Mouse (Mus musculus): ENCODE measurements at regions not wholly inside any gene's neighbourhood (a gene's known extent, or its start where the extent isn't known, plus 50 kb on each side); places are given as distances from the start of the nearest gene placed in this dataset.

DNA sequence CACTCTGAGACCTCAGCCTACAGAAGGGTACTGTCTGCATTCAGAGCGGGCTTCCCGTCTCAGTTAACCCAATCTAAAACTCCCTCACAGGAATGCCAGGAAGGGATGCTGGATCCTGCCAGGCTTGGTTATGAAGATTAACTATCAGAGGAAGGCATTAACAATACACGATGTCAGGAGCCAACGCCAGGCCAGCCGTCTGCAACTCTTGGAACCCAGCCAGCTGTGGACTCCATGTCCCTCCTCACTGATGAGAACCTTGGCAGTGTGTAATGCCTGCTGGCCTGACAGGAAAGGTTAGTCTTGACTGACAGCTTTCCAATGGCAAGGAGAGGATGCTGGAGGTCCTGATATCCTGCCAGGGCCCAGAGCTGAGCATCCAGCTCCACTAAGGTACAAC, 206.0 kb downstream of the Ajap1 start:
- DNase-seq (ENCODE audit: low spot score) (peak; percentile 72), ATAC-seq (no peak)
- H3K4me3 ChIP-seq (ENCODE audit: low read length): no peak overlapping the region
- no peaks in the 10 kb centered on the region for H3K36me3 ChIP-seq (ENCODE audit: insufficient read depth, low read length)
- H3K9ac ChIP-seq (replicated peaks; ENCODE audit: low read length): no peak overlapping the region
- no peak overlapping the region for H3K4me2 ChIP-seq (ENCODE audit: low read depth, low read length)
- no peaks in the 10 kb centered on the region for H3K9me3 ChIP-seq (ENCODE audit: low read length)
- no peak for TF ChIP-seq CTCF (IDR thresholded peaks at IDR 0.05; ENCODE audit: low read depth)
- H3K4me1 ChIP-seq (ENCODE audit: insufficient read depth, low read length): no peaks in the 10 kb centered on the region
- no peaks in the 10 kb centered on the region for H3K27me3 ChIP-seq (ENCODE audit: insufficient read depth, low read length)
- H3K27ac ChIP-seq: no peak overlapping the region
- 31% methylated on average over 5 of the region's 5 CpGs for WGBS

- WGBS: 38% methylated on average over 5 of the region's 5 CpGs
- H3K4me3 ChIP-seq (ENCODE audit: low read length): no peak overlapping the region
- H3K4me1 ChIP-seq (ENCODE audit: insufficient read depth, low read length): peaks cover 6% of the 10 kb centered on the region; the same call in 1 of the 2 replicates
- H3K9me3 ChIP-seq (ENCODE audit: low read length): no peaks in the 10 kb centered on the region
- no peak overlapping the region for H3K27ac ChIP-seq
- ATAC-seq: no peak
- no peaks in the 10 kb centered on the region for H3K36me3 ChIP-seq (ENCODE audit: insufficient read depth, low read length)
- H3K4me2 ChIP-seq (ENCODE audit: low read depth, low read length): no peak overlapping the region
- no peaks in the 10 kb centered on the region for H3K27me3 ChIP-seq (ENCODE audit: insufficient read depth, low read length)
- TF ChIP-seq CTCF (IDR thresholded peaks at IDR 0.05; ENCODE audit: low read depth): no peak
- no peak for DNase-seq (ENCODE audit: low spot score)
- no peak overlapping the region for H3K9ac ChIP-seq (replicated peaks; ENCODE audit: low read length)
Observed at GRCm38 (mm10) chr4:153271376-153271775, 211.2 kb downstream of the Ajap1 start.

GRCm38 (mm10) chr4:153263216-153263805, 219.3 kb downstream of the Ajap1 start:
- ATAC-seq (no peak), DNase-seq (ENCODE audit: low spot score) (no peak)
- WGBS: 49% methylated on average over 15 of the region's 15 CpGs
- no peaks in the 10 kb centered on the region for H3K36me3 ChIP-seq (ENCODE audit: insufficient read depth, low read length)
- no peak overlapping the region for H3K9ac ChIP-seq (replicated peaks; ENCODE audit: low read length)
- H3K9me3 ChIP-seq (ENCODE audit: low read length): no peaks in the 10 kb centered on the region
- H3K27me3 ChIP-seq (ENCODE audit: insufficient read depth, low read length): no peaks in the 10 kb centered on the region
- H3K4me2 ChIP-seq (ENCODE audit: low read depth, low read length): no peak overlapping the region
- H3K27ac ChIP-seq: no peak overlapping the region
- no peak overlapping the region for H3K4me3 ChIP-seq (ENCODE audit: low read length)
- TF ChIP-seq CTCF (IDR thresholded peaks at IDR 0.05; ENCODE audit: low read depth): no peak
- H3K4me1 ChIP-seq (ENCODE audit: insufficient read depth, low read length): peaks cover 6% of the 10 kb centered on the region; the same call in 1 of the 2 replicates

GRCm38 (mm10) chr4:153260941-153261557, 221.6 kb downstream of the Ajap1 start:
- ATAC-seq: no peak
- Histone ChIP-seq H3K4me1 (ENCODE audit: insufficient read depth, low read length) (peaks cover 6% of the 10 kb centered on the region; the same call in 1 of the 2 replicates), H3K9me3 (ENCODE audit: low read length) (no peaks in the 10 kb centered on the region), H3K27me3 (ENCODE audit: insufficient read depth, low read length) (no peaks in the 10 kb centered on the region), H3K4me2 (ENCODE audit: low read depth, low read length) (no peak overlapping the region), H3K9ac (replicated peaks; ENCODE audit: low read length) (no peak overlapping the region), H3K27ac (no peak overlapping the region), H3K36me3 (ENCODE audit: insufficient read depth, low read length) (no peaks in the 10 kb centered on the region), H3K4me3 (ENCODE audit: low read length) (no peak overlapping the region)
- TF ChIP-seq CTCF (IDR thresholded peaks at IDR 0.05; ENCODE audit: low read depth): no peak
- DNase-seq (ENCODE audit: low spot score): peak; percentile 38
- 53% methylated on average over 14 of the region's 14 CpGs for WGBS

- no peaks in the 10 kb centered on the region for H3K9me3 ChIP-seq (ENCODE audit: low read length)
- H3K36me3 ChIP-seq (ENCODE audit: insufficient read depth, low read length): no peaks in the 10 kb centered on the region
- no peak for ATAC-seq
- 56% methylated on average over 3 of the region's 3 CpGs for WGBS
- peaks cover 4% of the 10 kb centered on the region; the same call in 1 of the 2 replicates for H3K4me1 ChIP-seq (ENCODE audit: insufficient read depth, low read length)
- no peak for TF ChIP-seq CTCF (IDR thresholded peaks at IDR 0.05; ENCODE audit: low read depth)
- no peak overlapping the region for H3K4me3 ChIP-seq (ENCODE audit: low read length)
- DNase-seq (ENCODE audit: low spot score): no peak
- no peak overlapping the region for H3K9ac ChIP-seq (replicated peaks; ENCODE audit: low read length)
- no peaks in the 10 kb centered on the region for H3K27me3 ChIP-seq (ENCODE audit: insufficient read depth, low read length)
- no peak overlapping the region for H3K27ac ChIP-seq
- no peak overlapping the region for H3K4me2 ChIP-seq (ENCODE audit: low read depth, low read length)
Observed at GRCm38 (mm10) chr4:153251943-153252342, 230.7 kb downstream of the Ajap1 start.

DNA sequence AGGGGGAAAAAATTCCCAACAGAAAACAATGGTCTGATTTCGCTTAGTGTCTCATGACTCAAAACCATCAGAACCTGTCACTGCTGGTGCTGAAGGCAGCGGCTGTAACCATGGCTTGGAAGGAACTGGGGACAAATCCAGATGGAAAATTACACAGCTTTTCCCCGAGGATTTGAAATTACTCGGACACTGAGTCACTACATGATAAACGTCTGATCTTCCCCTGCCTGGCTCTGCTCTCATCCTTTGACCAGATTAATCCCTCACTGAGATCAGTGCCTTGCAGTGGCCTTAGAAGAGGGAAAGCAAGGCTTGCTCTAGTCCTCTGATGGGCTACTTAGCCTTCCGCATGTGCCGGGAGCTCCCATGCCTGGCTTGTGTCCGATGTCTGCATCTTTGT, 231.3 kb downstream of the Ajap1 start:
- Histone ChIP-seq H3K9ac (replicated peaks; ENCODE audit: low read length) (no peak overlapping the region), H3K27me3 (ENCODE audit: insufficient read depth, low read length) (no peaks in the 10 kb centered on the region), H3K4me2 (ENCODE audit: low read depth, low read length) (no peak overlapping the region), H3K4me1 (ENCODE audit: insufficient read depth, low read length) (peaks cover 4% of the 10 kb centered on the region; the same call in 1 of the 2 replicates), H3K9me3 (ENCODE audit: low read length) (no peaks in the 10 kb centered on the region), H3K36me3 (ENCODE audit: insufficient read depth, low read length) (no peaks in the 10 kb centered on the region), H3K4me3 (ENCODE audit: low read length) (no peak overlapping the region), H3K27ac (no peak overlapping the region)
- no peak for TF ChIP-seq CTCF (IDR thresholded peaks at IDR 0.05; ENCODE audit: low read depth)
- no peak for ATAC-seq
- WGBS: 31% methylated on average over 8 of the region's 8 CpGs
- no peak for DNase-seq (ENCODE audit: low spot score)

DNA sequence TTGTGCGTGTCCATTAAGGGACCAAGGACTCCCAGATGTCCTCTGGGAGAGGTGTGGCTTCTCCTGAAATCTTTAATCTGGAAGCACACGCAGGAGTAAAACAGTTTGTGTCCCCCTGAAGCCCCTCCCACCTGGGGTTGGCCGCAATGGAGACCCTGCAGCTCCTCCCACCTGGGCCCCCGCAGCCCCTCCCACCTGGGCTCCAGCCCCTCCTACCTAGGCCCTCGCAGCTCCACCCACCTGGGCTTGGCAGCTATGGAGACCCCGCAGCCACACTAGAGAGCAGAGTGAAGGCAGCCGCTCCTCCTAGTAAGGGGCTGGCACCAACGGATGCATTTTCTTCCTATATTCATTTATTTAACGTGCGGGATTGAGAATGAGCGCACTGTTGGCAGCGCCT, 245.9 kb downstream of the Ajap1 start:
- DNase-seq (ENCODE audit: low spot score) (no peak), ATAC-seq (no peak)
- H3K9me3 ChIP-seq (ENCODE audit: low read length): no peaks in the 10 kb centered on the region
- no peak overlapping the region for H3K27ac ChIP-seq
- H3K36me3 ChIP-seq (ENCODE audit: insufficient read depth, low read length): no peaks in the 10 kb centered on the region
- WGBS: 10% methylated on average over 12 of the region's 12 CpGs
- no peak overlapping the region for H3K9ac ChIP-seq (replicated peaks; ENCODE audit: low read length)
- H3K27me3 ChIP-seq (ENCODE audit: insufficient read depth, low read length): no peaks in the 10 kb centered on the region
- H3K4me3 ChIP-seq (ENCODE audit: low read length): no peak overlapping the region
- H3K4me1 ChIP-seq (ENCODE audit: insufficient read depth, low read length): no peaks in the 10 kb centered on the region
- no peak overlapping the region for H3K4me2 ChIP-seq (ENCODE audit: low read depth, low read length)
- TF ChIP-seq CTCF (IDR thresholded peaks at IDR 0.05; ENCODE audit: low read depth): no peak
